Mouse (Mus musculus) left cerebral cortex, adult 18-20 months (tissue): Measurements from ENCODE around the gene Adgrl2. TPM values are rescaled to one million over a fixed set of nuclear protein-coding genes. Genes with fewer than 3 reads are reported as not detected.
A peak's percentile ranks its signal among the peaks of the same experiment; 100 is the strongest.

Experiments used
- DNase-seq, 2 experiments: peaks; one replicate each; pipeline ENCODE4 v3.0.0; 2021 to 2022; ENCODE audit warnings: low spot score in 2 of 2, mixed read lengths in 1 of 2
- total RNA-seq, 2 experiments: library from RNA; stranded (reverse); gene quantifications; 2 replicates each; pipeline ENCODE4 v1.2.3; 2021

Gene Adgrl2
- total RNA-seq, 2 experiments from 2014 or later = 103 to 109 TPM

DNA sequence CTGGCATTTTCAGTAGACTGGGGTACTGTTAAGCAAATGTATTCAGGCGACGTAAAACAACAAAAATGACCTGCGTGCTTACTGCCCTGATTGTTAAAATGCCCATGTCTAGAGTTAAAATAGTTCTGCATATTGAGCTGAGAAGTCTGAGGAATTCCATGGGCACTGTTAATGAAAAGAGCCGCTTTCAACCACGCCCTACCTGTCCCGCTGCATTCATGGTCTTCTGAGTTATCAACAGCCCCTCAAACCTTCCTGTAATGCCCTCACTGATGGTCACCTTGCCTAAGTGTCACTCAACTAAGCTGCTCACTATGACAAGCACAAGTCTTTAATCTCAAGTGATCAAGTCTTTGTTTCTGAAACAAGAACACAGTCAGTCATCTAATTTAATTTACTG, 12.5 kb downstream of the Adgrl2 start:
- DNase-seq = no peak

DNA sequence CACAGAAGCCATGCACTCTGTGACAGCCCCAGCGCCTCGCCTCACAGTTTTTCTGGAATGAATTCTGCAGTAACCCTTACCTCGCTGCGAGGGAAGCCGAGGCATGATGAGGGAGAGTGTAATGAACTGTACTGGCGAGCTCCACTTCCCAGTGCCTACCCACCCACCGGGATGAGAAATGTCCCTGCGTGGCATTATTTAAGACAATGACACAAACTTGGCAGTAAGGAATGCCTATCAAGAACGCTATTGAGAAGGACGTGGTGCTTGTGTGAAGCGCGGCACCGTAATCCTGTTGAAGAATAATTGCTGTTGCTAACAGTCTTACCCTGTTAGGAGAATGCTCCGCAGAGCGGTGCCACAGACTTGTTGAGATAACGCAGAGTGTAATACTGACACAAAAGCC, 13.2 kb downstream of the Adgrl2 start:
- peak in 1 of 2 experiments; percentile 32 for DNase-seq

DNA sequence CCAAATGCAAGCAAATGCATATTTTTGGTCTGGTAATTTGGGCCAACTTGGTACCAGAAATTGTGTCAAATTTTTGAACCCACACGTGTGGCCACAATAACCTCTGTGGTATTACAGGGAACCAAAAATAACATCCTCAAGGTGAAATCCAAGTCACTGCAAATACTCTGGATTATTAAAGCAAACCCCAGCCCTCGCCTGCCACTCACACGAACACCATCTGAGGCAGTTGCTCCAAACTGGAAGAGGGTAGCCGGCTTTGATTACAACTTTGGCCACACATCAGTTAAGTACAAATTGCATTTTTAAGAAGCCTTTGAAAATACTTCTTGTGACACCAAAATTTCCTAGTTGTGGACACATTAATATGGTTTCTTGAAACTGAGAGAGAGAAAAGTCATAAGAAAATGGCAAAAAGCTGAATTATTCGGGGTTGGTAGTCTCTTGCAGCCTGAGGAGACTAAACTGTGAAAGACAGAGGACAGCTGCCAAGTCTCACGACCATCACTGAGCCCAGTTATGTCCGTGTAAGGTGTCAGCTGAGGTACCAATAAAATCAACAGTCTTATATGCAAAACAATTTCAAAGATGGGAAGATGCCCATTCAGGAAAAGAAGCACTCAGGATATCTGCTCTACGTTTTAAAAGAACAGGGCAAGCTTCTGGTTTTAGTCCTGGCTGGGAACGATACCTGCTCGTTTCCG, 18.3 kb downstream of the Adgrl2 start:
- DNase-seq = no peak

DNA sequence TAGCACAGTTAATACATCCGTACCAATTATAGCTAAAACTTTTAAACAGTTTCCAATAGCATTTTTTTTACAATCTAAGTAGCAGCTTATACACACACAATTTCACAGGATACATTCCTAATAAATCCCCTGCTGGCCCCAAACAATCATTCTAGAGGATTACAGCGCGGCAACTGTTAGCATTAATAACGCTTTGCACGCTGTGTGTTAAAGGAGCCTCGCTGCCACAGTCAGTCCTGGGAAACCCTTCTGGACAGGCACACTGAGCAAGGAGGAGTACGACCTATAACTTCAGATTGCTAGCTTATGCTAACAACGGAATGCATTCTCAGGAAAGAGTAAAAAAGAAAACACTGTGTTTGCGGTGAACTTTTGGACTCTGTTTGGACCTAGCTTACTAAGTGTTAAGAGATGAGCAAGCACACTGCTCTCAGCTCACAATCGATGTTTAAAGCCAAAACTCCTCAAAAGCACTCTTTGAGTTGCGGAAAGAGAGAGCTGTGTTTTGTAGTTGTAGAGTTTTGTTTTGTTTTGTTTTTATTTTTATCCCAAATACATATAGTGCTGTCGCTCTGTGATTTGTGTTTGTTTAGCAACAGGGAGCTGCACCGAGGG, 25.3 kb downstream of the Adgrl2 start:
- DNase-seq = no peak

DNA sequence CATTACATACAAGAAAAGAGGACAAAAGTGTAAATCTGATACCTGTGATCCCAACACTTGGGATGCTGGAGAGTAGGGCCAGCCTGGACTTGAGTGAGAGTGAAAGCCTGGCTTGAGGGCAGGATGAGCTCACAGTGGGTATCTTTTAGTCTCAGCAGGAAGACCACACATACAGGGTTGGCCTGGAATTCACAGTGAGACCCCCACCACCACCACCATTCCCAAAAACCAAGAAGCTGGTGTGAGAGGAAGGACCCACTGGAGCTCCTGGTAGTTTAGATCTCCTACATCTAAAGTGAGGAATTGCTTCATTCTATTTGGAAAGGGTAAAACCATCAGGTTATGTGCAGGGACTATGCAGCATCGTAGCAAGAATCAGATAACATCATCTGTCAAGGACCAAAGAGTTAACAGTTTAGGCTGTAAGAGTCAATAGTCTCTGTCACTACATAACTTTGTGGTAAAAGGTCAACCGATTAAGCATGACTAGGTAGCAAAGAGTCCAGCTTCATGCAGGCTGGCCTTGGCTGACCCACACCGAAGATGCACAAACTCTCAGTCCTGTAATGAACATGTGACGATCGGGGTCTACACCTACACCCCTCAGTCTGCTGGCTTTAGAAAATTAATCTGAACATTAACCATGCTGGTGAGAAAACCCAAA, 26.8 kb downstream of the Adgrl2 start:
- DNase-seq = no peak

DNA sequence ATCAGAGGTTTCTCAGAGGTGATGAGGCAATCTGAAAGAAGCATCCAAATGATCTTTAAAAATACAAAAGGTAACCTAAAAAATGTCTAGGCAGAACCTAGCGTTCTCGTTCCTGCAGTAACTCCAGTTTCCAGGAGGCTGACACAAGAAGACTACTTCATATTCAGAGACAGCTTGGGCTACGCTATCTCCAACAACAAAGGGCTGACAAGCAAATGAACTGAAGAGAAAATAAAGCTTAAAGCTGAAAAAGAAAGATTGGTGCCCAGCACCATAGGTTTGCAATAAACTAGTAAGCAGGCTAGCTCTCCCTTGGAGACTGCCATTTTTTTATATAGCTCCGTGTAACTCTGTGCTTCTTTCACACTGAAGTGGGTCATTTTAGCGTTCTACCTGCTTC, 28.7 kb downstream of the Adgrl2 start:
- no peak for DNase-seq

DNA sequence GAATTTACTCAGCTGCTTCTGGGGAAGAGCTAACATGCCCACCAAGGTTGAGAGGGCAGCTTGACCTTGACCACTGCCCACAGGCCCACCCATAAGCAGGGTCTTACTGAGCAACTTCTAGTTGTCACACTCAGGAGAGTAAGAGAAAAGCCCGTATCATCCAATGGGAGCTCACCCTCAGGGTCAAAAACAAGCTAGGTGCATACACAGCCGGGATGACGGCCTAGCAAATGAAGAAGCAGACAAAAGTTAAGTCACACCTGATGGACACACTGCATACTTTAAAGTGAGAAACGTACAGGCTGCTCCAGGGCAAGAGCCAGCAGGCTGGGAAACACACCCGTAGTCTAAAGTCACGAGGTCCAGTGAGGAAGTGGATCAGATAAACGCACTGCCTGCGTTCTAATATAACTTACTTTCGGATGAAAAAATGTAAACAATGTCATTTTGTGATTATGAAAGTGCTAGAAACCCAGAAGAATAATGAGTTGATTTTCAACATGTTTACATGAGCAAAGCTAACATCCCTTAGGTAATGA, 29.5 kb downstream of the Adgrl2 start:
- no peak for DNase-seq

DNA sequence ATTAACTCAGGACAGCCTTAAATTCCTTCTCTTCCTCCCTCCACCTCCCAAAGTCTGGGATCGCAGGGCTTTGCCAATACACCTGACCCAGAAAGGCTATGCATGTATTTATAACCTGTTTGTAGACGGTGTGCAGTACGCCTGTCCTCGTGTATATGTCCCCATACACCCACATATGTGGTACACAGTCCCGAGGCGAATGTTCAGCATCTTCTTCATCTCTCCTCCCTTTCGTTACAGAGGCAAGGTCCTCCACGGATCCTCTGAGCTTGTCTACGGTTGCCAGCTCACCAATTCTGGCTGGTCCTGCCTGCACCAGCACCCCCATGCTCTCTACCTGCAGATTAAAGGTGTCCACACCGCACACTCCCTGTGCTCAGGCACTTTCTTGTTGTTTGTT, 30.1 kb downstream of the Adgrl2 start:
- DNase-seq = no peak

DNA sequence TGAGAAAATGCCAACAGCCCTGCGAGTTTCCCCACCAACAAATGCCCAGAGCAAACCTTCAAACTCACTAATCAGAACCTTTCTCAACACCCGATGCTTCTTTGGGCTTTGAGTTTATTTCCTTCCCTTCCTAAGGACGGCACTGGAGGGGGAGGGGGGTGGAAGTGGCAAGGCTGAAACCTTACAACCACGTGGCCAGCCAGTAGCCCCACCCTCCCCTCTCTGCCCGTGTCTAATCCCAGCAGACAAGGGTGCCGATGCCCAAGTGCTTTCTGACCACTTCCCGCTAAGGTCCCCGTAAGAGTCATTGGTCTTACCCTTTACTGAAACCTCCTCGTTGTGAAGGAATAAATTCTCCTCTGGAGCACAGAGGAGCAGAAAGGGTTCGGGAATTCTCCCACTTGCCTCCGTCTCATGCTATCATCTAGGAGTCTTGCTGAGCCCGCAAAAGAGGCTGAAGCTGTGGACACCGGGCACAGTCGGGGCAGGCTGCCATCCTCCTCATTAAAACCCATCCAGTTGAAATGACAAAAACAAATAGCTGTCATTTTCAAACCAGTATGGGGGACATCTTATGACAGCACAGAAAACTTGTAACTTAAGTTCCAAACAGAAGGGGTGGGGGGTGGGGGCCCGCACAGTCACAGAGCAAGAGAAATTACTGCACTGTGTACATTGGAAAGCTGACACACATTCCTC, 30.9 kb downstream of the Adgrl2 start:
- no peak for DNase-seq

DNA sequence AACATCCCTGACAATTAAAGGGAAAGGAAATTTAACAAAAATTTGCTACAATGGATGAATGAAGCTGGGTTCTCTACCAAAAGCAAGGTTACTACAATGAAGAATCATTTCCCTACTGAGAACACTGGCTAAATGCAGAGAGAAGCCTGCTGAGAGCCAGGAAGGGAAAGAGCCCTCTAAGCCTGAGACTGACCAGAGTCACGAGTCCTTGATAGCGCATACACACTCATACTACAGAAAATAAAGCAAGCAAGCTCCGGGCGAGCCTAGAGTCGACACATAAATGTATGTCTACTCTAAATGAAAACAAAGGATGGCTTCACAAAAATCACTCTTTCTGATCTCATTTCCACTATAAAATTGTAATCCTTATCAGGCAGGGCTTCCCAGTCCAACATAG, 31.6 kb downstream of the Adgrl2 start:
- DNase-seq = no peak

DNA sequence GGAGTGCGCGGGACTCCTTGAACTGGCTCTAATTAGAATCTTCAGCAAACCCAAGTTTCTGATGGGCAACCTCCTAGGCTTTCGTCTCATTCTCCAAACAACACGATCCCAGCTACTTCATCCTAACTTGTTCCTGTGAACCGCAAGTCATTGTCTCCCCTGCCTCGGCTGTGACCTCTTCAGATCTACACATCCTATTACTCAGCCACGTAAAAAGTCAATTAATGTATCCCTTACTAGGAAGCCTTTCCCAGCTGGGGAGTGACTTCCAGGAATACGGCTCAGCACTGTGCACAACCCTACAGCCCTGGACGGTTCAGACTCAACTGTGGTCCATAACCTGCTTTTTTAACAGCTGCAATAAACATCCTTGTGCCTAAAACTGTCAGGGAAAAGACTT, 32.2 kb downstream of the Adgrl2 start:
- DNase-seq = no peak

DNA sequence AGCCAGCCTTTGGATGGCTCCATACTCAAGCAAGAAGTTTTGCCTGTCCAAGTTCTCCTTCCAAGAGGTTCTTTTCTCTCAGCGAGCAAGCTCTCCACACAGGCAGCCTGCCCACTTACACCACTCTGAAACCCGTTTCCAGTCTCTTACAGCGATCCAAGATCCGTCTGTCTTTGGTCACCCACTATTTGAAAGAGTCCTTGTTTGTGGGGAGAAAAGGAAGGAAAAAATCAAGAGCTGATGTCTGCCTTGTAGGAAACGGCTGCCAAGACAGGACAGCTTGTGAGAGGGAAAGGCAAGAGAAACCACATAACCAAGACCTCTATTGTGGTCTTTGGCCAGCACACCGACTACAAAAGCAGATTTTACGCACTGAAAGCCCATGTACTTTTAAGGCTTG, 33.5 kb downstream of the Adgrl2 start:
- DNase-seq = no peak

DNA sequence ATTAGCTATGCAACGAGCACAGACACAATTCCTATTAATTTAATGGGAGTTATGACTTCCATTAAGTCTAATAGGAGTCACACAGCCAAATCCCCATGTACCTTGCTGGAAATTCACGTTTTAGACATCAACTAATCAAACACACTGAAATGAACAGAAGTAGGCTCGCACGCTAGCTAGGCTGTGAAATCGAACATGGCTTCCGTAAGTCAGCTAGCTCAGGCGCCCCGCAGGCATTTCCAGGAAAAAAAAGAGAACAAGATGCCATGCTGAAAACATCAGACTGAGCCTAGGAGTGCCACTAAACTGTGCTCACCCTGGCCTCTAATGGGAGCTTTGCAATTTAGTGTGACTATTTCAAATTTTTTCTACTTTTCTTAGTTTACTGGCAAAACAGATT, 40.6 kb downstream of the Adgrl2 start:
- no peak for DNase-seq

DNA sequence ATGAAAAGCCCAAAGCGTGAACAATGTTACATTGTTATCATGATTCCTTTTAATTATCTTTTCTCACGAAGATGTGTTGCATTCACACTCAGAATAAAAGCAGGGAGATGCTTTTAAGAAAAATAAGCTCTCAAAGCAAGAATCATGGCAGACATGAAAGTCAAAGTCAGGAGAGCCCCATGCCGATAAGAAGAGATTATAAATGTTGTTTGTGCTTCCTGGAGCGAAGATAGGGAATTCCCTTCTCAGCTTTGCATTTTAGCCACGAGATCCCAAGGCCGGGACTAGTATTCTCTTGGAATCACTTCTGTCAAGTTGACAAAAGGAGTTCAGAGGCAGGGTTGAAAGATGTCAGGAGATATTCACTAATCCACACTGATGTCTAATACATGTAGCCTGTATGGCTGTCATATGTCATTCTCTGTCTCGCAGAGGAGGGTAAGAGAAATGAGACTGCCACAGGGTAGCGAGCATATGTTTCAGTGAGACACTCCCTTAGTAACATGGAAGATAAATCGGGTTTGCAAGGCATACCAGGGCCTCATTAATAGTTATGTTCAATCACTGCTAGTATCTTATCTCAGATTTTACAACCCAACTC, 42.5 kb downstream of the Adgrl2 start:
- DNase-seq = no peak

DNA sequence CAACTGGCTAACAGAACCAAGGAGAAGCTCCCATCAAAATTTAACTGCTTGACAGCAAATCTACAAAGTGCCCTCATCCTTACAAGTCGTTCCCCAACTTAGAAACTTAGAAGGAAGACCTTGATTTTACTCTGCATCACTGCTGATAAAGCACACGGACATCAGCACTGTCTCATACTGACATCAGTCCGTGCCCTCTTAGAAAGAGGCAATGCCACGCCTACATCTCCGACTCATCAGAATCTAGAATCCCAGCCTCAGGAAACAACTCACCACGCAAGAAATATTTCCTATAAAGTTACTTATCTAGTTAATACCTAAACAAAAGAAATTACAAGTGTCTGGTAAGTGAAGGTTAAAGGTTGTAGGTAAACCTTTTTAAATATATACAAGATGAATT, 43.1 kb downstream of the Adgrl2 start:
- DNase-seq = no peak

DNA sequence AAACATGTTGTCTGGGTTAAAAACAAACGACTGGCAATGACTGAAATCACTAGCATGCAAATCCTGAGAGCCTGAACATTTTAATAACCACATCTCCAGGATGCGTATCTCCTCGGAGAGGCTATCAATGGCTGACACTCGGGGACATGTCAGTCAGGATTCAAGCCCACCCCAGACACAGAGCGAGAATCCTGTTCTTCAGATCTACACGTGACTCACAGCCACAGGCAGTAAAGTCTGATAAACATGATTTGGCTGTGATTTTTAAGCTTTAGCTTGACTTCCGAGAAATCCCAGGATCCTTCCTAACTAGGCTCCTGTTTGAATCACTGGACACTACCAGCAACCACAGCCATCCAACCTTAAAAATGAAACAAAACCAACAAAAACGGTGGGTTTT, 44.8 kb downstream of the Adgrl2 start:
- DNase-seq = no peak

DNA sequence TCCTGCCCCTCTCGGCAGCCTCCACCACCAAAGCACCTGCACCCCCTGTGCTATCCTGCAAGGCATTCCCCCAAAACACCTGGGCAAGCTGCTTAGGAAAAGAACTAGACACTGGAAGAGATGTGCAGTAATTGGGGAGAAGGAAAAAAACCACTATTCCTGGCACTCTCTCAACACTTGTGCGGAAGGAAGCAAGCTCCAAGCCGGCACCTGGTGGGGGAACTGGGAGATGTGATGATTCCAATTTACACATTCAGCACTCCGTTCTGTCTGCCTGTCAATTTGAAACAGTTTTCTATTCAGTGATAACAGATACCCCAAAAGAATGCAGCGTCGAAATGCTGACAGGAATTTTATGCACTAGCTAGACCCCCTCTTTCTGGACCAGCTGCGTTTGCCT, 50.9 kb downstream of the Adgrl2 start:
- no peak for DNase-seq

DNA sequence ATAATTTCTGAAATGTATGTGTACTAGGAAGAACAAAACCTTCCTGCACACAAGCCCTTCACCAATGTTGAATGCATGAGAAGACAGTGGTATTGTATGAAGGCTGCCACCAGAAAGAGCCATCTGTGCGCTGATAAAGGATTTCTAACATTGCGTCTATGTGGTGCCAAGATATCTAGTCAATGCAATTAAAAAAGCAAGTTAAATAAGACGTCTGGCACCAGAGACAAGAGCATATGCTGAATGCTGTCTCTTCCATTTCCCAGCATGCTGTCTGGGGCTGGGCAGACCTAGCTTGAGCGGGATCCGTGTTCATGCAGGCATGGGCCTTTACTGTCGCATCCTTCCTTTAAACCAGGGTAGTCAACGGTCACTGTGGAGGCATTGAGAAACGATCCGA, 55.3 kb downstream of the Adgrl2 start:
- DNase-seq = no peak

DNA sequence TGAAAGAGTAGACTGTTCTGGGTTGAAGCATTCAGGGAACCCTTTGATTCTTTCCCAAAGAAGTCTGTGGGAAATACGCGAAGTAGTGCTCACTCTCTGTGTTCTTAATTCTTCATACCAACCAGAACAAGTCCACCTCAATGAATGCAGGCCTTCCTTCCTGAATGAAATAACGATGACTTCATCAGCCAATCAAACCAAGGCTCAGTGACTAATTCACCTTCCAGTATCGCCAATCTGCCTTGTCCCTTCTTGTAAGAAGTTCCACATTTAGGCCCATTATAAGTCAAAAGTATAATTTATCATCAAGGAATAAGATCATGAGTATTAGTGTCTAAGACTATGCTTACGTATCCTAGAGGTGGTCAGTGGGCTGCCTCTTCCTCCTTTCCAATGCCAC, 56.1 kb downstream of the Adgrl2 start:
- no peak for DNase-seq

DNA sequence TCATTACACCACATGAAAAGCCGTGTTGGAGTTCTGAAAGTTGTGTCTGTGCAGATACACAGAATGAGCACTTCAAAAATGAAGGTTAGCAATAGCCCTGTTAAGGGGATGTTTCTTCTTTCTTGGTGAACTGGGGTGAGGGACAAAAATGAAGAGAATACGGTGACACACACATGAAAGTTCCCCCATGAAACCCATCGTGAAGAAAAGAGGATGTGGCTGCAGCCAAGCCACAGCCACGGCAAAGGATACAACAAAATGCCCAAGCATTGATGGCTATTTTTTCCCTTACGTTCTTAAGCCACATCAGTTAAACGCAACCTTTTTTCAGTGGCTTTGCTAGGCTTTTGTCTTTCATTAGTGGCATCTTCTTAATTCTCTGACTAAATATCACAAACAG, 57.2 kb downstream of the Adgrl2 start:
- no peak for DNase-seq

DNA sequence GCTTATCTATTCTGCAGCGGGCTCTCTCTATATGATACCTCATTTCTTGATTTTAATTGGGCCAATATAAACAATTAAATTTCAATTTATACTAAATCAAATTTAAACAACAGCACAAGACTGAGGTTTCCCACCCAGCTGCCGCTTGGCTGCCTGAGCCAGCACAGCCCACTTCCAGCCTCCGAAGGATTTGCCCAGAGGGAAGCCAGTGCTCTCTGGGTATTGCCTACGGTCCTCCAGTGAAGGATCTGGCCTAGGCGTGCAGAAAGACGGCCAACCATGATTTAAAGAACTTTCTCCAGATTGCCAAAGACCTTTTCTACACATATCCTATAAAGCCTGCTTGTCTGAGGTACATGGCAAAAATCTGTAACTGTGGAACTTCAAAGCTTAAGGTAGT, 59.4 kb downstream of the Adgrl2 start:
- no peak for DNase-seq
